Mouse (Mus musculus) heart, embryonic 16.5 days (tissue): Measurements from ENCODE around the gene Acoxl. TPM values are rescaled to one million over a fixed set of nuclear protein-coding genes. Genes with fewer than 3 reads are reported as not detected.

ENCODE experiments used
- ATAC-seq: fragments of 200-750 bp; cut with Nextera tagmentation; replicated peaks from 2 replicates; pipeline ENCODE4 v1.8.0; 2017; ENCODE audit warnings: moderate number of reproducible peaks; ENCODE audit not compliant: insufficient read depth, low FRiP score; ENCODE audit errors: extremely low read depth
- H3K27ac ChIP-seq: fragments of 300-500 bp; sonication (generic); 2 replicates; pipeline ENCODE4 v1.5.1; 2014; ENCODE audit warnings: mild to moderate bottlenecking, low read length, control low read depth, moderate library complexity
- H3K27me3 ChIP-seq: fragments of 300-500 bp; sonication (generic); 2 replicates; pipeline ENCODE4 v1.6.1; 2014; ENCODE audit warnings: low read length, mixed read lengths; ENCODE audit not compliant: control insufficient read depth, insufficient read depth
- H3K36me3 ChIP-seq: fragments of 300-500 bp; sonication (generic); 2 replicates; pipeline ENCODE4 v1.6.1; 2014; ENCODE audit not compliant: control insufficient read depth, insufficient read depth
- H3K4me1 ChIP-seq: fragments of 300-500 bp; sonication (generic); 2 replicates; pipeline ENCODE4 v1.6.1; 2014; ENCODE audit warnings: low read length, mixed read lengths; ENCODE audit not compliant: control insufficient read depth, insufficient read depth
- H3K4me2 ChIP-seq: fragments of 300-500 bp; sonication (generic); 2 replicates; pipeline ENCODE4 v1.6.1; 2014; ENCODE audit warnings: low read depth, mild to moderate bottlenecking, control low read depth, low read length
- H3K4me3 ChIP-seq: fragments of 300-500 bp; sonication (generic); 2 replicates; pipeline ENCODE4 v1.5.1; 2014; ENCODE audit warnings: mild to moderate bottlenecking, control low read depth, low read length
- H3K9ac ChIP-seq: fragments of 300-500 bp; sonication (generic); 2 replicates; pipeline ENCODE4 v1.6.1; 2014; ENCODE audit warnings: low read length, control low read depth
- H3K9me3 ChIP-seq: fragments of 300-500 bp; sonication (generic); replicated peaks from 2 replicates; pipeline ENCODE4 v1.6.1; 2016; ENCODE audit warnings: low read length; ENCODE audit not compliant: control insufficient read depth
- WGBS: fragments of 180-500 bp; shearing (Covaris S2); extraction: QIAGEN DNeasy Blood & Tissue Kit; methylation state at CpG from one replicate; pipeline ENCODE4 v1.1.7; 2014; 5-methylcytosine and 5-hydroxymethylcytosine counted together
- polyA plus RNA-seq: library from polyadenylated mRNA; unstranded; fragments of >200 nt; fragmentation: Nextera tagmentation; extraction: Ambion mirVana; gene quantifications from 2 replicates; pipeline ENCODE4 v1.2.1, GENCODE M21; 2015

Gene Acoxl
- polyA plus RNA-seq, 1 experiment from 2014 or later = 0.11 TPM

DNA sequence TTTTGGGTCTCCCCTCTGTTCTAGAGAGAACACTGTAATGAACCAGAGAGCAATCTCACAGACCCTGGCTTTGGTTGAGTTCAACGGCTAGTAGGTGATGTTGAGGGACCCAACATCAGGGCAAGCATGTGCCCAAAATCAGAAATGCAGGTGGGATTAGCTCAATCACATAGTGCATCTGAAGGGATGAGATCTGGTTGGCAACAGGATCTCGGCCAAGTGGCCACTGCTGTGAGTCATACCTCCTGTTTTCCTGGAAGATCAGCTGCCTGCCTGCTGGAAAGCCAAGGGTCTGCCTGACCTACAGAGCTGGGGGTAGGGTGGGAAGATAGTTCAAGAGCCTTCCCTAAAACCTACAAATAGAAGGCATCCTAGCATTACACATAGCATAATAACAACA is 185.2 kb downstream of the Acoxl start:
- WGBS = 82% methylated on average over 2 of the region's 2 CpGs
- H3K27me3 ChIP-seq = no peaks in the 10 kb centered on the region; the same call in 1 of the 2 replicates
- no peak overlapping the region for H3K27ac ChIP-seq
- no peak overlapping the region for H3K4me2 ChIP-seq
- ATAC-seq = no peak
- H3K4me3 ChIP-seq = no peak overlapping the region
- H3K4me1 ChIP-seq = no peaks in the 10 kb centered on the region
- H3K9me3 ChIP-seq = no peaks in the 10 kb centered on the region
- no peaks in the 10 kb centered on the region for H3K36me3 ChIP-seq
- no peak overlapping the region for H3K9ac ChIP-seq

DNA sequence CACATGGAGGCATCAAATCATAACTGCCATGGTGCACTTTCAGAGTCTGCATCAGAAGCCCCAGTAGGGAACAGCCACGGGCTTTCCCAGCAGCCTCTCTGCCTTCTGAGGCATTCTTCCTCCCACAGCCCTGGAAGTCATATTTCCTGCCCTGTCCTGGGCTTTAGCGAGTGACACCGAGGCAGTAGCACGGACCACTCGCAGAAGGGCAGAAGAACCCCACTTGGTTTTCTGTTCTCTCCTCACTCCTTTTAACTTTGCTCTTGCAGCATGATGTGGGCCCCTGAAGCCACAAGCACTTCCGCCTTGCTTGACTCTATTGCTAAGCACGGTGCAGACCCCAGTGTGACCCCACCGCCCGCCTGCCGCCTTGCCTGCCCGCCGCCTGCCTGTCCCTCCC is 189.0 kb downstream of the Acoxl start:
- Histone ChIP-seq H3K9me3 (no peaks in the 10 kb centered on the region), H3K9ac (no peak overlapping the region), H3K4me3 (no peak overlapping the region), H3K4me1 (no peaks in the 10 kb centered on the region), H3K36me3 (no peaks in the 10 kb centered on the region), H3K27ac (no peak overlapping the region), H3K27me3 (no peaks in the 10 kb centered on the region; the same call in 1 of the 2 replicates), H3K4me2 (no peak overlapping the region)
- 75% methylated on average over 12 of the region's 12 CpGs for WGBS
- ATAC-seq = no peak

DNA sequence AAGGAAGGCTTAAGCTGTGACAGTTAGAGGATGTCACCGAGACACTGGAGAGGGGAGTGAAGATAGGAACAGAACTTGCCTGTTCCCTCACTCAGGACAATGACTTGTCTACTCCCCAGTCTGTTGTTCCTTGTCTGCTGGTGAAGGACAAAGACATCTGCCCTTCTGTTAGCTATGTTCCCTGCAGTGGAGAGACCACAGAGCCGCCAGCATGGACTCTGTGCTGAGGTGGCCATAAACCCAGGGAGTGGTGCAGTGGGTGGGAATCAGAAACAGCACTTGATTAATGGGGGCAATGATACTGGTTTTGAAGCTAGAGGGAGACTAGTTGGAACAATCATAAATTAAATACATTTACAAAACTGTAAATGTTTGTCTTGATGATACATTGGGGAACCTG is 191.3 kb downstream of the Acoxl start:
- Histone ChIP-seq H3K27ac (no peak overlapping the region), H3K4me3 (no peak overlapping the region), H3K27me3 (no peaks in the 10 kb centered on the region; the same call in 1 of the 2 replicates), H3K4me1 (no peaks in the 10 kb centered on the region), H3K4me2 (no peak overlapping the region), H3K36me3 (no peaks in the 10 kb centered on the region), H3K9ac (no peak overlapping the region), H3K9me3 (no peaks in the 10 kb centered on the region)
- no peak for ATAC-seq
- WGBS = 76% methylated on average over 2 of the region's 2 CpGs

DNA sequence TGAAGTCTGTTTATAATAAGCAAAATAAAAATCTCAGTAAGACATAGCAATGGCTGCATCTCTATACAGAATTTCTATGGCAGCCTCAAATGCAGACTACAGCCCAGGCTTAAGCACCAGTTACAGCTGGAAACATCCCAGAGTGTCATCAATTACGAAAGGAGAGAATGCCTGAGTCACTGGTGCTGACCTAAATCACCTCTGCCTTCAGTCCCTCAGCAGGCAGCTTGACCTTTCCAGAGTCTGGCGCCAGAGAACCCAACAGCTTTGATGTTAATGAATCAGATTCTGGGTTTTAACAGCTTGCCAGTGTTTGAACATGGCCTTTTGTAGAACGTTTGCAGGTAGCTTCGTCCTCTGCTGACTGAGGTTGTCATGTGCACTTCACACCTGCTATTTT is 193.4 kb downstream of the Acoxl start:
- no peak overlapping the region for H3K27ac ChIP-seq
- ATAC-seq = no peak
- no peak overlapping the region for H3K4me3 ChIP-seq
- H3K36me3 ChIP-seq = no peaks in the 10 kb centered on the region
- WGBS = 43% methylated on average over 4 of the region's 4 CpGs
- no peaks in the 10 kb centered on the region for H3K9me3 ChIP-seq
- no peaks in the 10 kb centered on the region; the same call in 1 of the 2 replicates for H3K27me3 ChIP-seq
- no peak overlapping the region for H3K9ac ChIP-seq
- no peak overlapping the region for H3K4me2 ChIP-seq
- H3K4me1 ChIP-seq = no peaks in the 10 kb centered on the region

DNA sequence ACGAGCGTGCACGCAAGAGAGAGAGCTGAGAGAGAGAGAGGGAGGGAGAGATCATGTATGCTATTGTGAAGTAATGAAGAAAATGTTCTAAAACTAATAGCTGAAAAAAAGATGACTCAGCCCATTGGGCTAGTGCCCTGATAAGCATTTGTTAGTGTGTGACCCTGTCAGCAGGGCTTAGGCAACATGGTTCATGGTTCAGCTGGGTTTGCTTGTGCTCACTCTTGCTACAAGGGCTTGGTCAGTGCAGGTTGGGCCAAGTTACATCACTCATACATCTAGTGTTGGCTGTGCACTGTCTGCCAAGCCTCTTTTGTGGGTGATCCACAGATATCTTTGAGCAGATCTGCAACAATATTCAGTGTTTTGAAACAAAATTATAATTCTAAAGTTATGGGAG is 194.8 kb downstream of the Acoxl start:
- no peak overlapping the region for H3K4me2 ChIP-seq
- 80% methylated on average over 3 of the region's 3 CpGs for WGBS
- no peaks in the 10 kb centered on the region for H3K4me1 ChIP-seq
- H3K27me3 ChIP-seq = no peaks in the 10 kb centered on the region; the same call in 1 of the 2 replicates
- no peak for ATAC-seq
- no peak overlapping the region for H3K4me3 ChIP-seq
- H3K9me3 ChIP-seq = no peaks in the 10 kb centered on the region
- H3K9ac ChIP-seq = no peak overlapping the region
- no peak overlapping the region for H3K27ac ChIP-seq
- no peaks in the 10 kb centered on the region for H3K36me3 ChIP-seq

DNA sequence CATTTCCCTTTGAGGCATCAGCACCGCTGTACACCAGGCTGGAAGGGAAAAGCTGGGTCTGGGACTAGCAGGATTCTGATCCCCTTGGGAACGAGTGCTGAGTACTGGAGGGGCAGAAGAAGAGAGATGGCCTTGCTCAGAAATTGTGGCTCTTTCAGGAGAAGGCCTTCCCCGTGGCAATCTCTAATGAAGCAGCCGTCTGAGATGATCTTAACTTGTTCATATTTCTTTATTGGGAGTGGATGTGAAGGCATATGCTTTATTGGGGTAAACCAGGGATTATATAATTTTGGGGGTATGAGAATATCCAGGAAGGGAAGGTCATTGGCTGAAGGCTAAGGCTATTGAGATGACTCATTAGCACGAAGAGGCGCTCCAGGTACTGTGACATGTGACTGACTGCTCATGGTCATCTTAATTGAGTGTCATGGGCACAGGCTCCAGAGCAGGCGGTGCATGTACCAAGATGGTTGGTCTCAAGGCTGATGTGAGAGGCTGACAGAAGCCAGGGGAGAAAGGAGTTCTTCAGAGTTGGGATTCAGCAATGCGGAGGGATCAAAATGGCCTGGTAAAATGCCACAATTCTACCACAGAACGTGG is 195.5 kb downstream of the Acoxl start:
- Histone ChIP-seq H3K27me3 (no peaks in the 10 kb centered on the region), H3K4me3 (no peak overlapping the region), H3K4me2 (no peak overlapping the region), H3K27ac (no peak overlapping the region), H3K9me3 (0 out of 2 replicates have a peak, but pooled peaks cover 2% of the 10 kb centered on the region), H3K4me1 (no peaks in the 10 kb centered on the region), H3K36me3 (no peaks in the 10 kb centered on the region), H3K9ac (no peak overlapping the region)
- 89% methylated on average over 9 of the region's 9 CpGs for WGBS
- ATAC-seq = no peak

DNA sequence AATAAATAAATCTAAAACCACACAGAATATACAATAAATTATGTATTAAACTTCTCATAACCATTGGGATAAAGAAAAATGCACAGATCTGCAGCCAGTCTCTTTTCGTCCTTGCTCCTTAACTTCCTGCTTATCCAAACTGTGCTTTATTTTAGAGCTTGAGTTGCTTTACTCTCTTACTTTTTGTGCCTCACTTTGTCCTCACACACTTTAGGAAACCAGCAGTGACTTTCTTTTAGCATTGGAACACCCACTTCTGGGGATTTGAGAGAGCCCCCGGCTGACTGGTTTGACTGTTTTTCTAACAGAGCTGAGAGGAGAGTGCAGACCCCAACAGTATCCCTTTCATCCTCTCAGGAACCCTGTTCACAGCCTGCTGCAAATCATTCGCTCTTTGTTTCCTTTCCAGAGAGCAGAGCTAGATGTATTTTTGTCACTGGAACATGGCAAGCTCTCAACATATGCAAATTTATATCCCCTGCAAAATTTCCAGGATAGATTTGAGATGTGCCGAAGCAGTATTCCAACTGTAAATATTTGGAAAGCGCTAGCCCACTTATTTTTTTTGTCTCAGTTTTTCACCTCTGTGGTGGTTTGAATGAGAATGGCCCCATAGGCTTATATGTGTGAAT is 199.7 kb downstream of the Acoxl start:
- H3K36me3 ChIP-seq = no peaks in the 10 kb centered on the region
- 76% methylated on average over 5 of the region's 5 CpGs for WGBS
- H3K4me2 ChIP-seq = no peak overlapping the region
- peaks cover 8% of the 10 kb centered on the region; the same call in 1 of the 2 replicates for H3K4me1 ChIP-seq
- H3K4me3 ChIP-seq = no peak overlapping the region
- H3K27me3 ChIP-seq = no peaks in the 10 kb centered on the region
- 0 out of 2 replicates have a peak, but pooled peaks cover 2% of the 10 kb centered on the region for H3K9me3 ChIP-seq
- ATAC-seq = no peak
- H3K9ac ChIP-seq = no peak overlapping the region
- no peak overlapping the region for H3K27ac ChIP-seq

DNA sequence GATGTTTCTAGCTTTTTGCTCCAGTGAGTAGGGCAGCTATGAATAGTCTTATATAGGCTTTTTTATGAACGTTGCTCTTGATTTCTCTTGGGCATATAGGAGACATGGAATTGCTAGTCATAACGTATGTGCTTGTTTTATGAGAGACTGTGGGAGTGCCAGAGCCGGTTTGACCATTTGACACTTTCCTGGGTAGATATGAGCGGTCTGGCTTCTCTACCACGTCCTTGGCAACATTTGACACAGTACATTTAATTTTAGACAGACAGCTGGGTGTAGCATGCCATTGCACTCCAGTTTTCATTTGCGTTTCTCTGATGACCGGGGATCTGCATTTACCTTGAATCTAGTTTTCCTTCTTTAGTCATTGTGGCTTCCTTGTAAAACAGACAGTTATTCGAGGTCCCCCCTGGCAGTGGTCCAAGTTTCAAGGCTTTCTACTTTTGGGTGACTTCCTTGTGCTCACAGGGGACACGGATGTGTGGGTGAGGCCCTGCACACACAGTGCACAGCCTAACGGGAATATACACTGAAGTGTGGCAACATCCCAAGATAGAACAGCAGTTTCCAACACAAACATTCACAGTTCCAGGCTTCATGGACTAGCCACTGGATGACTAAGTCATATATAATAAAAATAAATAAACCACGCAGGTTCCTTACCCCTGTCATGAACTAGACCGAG is 202.5 kb downstream of the Acoxl start:
- Histone ChIP-seq H3K4me2 (no peak overlapping the region), H3K4me1 (peaks cover 8% of the 10 kb centered on the region; the same call in 1 of the 2 replicates), H3K27ac (0 out of 2 replicates have a peak overlapping the region, but pooled peaks have one; percentile 25), H3K9ac (no peak overlapping the region), H3K9me3 (0 out of 2 replicates have a peak, but pooled peaks cover 2% of the 10 kb centered on the region), H3K4me3 (no peak overlapping the region), H3K36me3 (no peaks in the 10 kb centered on the region), H3K27me3 (no peaks in the 10 kb centered on the region)
- ATAC-seq = no peak
- 40% methylated on average over 12 of the region's 12 CpGs for WGBS

DNA sequence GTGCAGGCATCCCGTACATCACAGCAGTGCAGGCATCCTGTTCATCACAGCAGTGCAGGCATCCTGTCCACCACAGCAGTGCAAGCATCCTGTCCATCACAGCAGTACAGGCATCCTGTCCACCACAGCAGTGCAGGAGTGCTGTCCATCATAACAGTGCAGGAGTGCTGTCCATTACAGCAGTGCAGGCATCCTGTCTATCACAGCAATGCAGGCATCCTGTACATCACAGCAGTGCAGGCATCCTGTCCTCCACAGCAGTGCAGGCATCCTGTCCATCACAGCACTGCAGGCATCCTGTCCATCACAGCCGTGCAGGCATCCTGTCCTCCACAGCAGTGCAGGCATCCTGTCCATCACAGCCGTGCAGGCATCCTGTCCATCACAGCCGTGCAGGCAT is 207.8 kb downstream of the Acoxl start:
- peaks cover 2% of the 10 kb centered on the region; the same call in 1 of the 2 replicates for H3K4me1 ChIP-seq
- H3K9me3 ChIP-seq = no peaks in the 10 kb centered on the region
- H3K36me3 ChIP-seq = no peaks in the 10 kb centered on the region
- no peak overlapping the region for H3K27ac ChIP-seq
- no peak overlapping the region for H3K4me2 ChIP-seq
- no peaks in the 10 kb centered on the region for H3K27me3 ChIP-seq
- 40% methylated on average over 4 of the region's 4 CpGs for WGBS
- no peak overlapping the region for H3K9ac ChIP-seq
- no peak for ATAC-seq
- H3K4me3 ChIP-seq = no peak overlapping the region
